Mouse (Mus musculus): ENCODE results near the gene Srebf2.

Gene Srebf2

GRCm38 (mm10) chr15:82206365-82207104 is 59.6 kb downstream of the Srebf2 start:
- no peak for DNase-seq (ENCODE audit: low spot score in 2 of 2)

- DNase-seq (ENCODE audit: low spot score in 2 of 2): no peak
These were observed 60.1 kb downstream of the Srebf2 start for GRCm38 (mm10) chr15:82207105-82207459.

- no peak for DNase-seq (ENCODE audit: low spot score in 2 of 2)
These were observed 60.7 kb downstream of the Srebf2 start for GRCm38 (mm10) chr15:82207504-82208219.

GRCm38 (mm10) chr15:82208307-82208706 is 61.3 kb downstream of the Srebf2 start:
- DNase-seq (ENCODE audit: low spot score in 2 of 2): no peak

- no peak for DNase-seq (ENCODE audit: low spot score in 2 of 2)
These were observed 62.5 kb downstream of the Srebf2 start for GRCm38 (mm10) chr15:82209295-82210050.

- no peak for DNase-seq (ENCODE audit: low spot score in 2 of 2)
These were observed 63.8 kb downstream of the Srebf2 start for GRCm38 (mm10) chr15:82210801-82211200.

- DNase-seq (ENCODE audit: low spot score in 2 of 2): no peak
These were observed 64.3 kb downstream of the Srebf2 start for GRCm38 (mm10) chr15:82211281-82211680.

GRCm38 (mm10) chr15:82211911-82212751 is 65.2 kb downstream of the Srebf2 start:
- no peak for DNase-seq (ENCODE audit: low spot score in 2 of 2)

- no peak for DNase-seq (ENCODE audit: low spot score in 2 of 2)
These were observed 65.7 kb downstream of the Srebf2 start, which contains the start of gene Shisa8 for GRCm38 (mm10) chr15:82212752-82213063. TSS of gene Shisa8 (minus strand) at chr15:82212815.

- DNase-seq (ENCODE audit: low spot score in 2 of 2): no peak
These were observed 66.2 kb downstream of the Srebf2 start for GRCm38 (mm10) chr15:82213222-82213621.

- no peak for DNase-seq (ENCODE audit: low spot score in 2 of 2)
These were observed 68.5 kb downstream of the Srebf2 start for GRCm38 (mm10) chr15:82215332-82216046.

- no peak for DNase-seq (ENCODE audit: low spot score in 2 of 2)
These were observed 69.3 kb downstream of the Srebf2 start for GRCm38 (mm10) chr15:82216142-82216827.

GRCm38 (mm10) chr15:82217039-82217438 is 70.1 kb downstream of the Srebf2 start:
- DNase-seq (ENCODE audit: low spot score in 2 of 2): no peak

- DNase-seq (ENCODE audit: low spot score in 2 of 2): no peak
These were observed 71.0 kb downstream of the Srebf2 start for GRCm38 (mm10) chr15:82217980-82218379.

- peak in 1 of 2 experiments; percentile 78 for DNase-seq (ENCODE audit: low spot score in 2 of 2)
These were observed 72.0 kb downstream of the Srebf2 start for GRCm38 (mm10) chr15:82218778-82219666.

- no peak for DNase-seq (ENCODE audit: low spot score in 2 of 2)
These were observed 73.2 kb downstream of the Srebf2 start for GRCm38 (mm10) chr15:82220003-82220675.

GRCm38 (mm10) chr15:82221104-82221860 is 74.3 kb downstream of the Srebf2 start:
- DNase-seq (ENCODE audit: low spot score in 2 of 2): no peak

GRCm38 (mm10) chr15:82223251-82223650 is 76.3 kb downstream of the Srebf2 start:
- DNase-seq (ENCODE audit: low spot score in 2 of 2): no peak

All from spleen, postnatal 10 days (tissue).